Mouse (Mus musculus): ENCODE results near the gene Rexo1. TPM values are rescaled to one million over a fixed set of nuclear protein-coding genes. Genes with fewer than 3 reads are reported as not detected.

Gene Rexo1
- polyA plus RNA-seq (2017; shearing (Covaris generic)): 10 to 100 TPM; 49.1 to 59.0 TPM

DNA sequence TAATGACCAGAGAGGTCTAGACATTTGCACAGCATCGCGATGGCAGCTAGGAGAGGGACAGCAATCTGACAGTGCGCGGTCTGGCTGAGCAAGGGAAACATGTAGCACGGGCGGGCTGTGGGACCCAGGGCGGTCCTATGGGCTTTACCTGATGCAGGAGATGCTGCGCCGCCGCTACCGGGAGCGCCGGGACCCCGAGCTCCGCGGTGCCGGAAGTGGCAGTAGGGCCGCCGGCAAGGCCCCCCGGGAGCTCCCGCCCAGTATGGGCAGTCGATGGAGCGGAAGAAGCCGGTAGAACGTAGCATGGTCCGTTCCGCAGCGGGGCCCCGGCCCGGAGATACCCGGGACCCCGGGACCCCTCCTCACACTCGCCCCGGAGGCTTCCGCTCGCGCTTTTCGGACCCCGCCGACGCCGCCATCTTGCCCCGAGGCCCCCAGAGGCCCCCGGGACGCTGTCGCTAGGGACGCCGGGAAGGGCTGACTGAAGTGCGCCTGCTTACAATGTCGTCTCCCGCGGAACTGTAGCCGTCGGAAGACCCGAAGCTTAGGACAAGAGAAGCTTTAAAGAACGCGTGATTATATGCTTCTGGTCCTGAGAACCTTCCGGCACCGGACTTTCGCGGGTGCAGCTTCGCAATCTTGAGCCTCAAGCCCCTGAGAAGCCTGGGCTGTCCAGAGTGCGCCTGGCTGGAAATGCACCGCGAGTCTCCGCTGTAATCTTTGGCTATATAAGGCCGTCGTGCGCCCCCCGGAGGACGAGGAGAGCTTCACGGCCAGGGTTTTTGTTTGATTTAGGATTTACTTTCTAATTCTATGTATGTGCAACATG, at the start of gene Rexo1:
Rexo1 (minus strand) TSS at position 445 of the 829 bp plus-strand sequence.

DNA sequence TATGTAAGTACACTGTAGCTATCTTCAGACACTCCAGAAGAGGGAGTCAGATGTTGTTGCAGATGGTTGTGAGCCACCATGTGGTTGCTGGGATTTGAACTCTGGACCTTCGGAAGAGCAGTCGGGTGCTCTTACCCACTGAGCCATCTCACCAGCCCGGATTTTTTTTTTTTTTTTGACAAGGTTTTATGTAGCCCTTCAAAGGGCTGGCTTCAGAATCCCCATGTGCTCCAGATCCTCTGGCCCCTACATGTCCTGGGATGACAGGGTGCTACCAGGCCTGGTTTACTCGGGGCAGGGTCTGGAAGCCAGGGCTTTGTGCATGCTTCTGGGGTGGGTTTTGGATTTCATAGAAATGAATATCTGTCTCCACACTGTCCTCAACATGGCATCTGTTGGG, 44.4 kb upstream of the Rexo1 start, which contains the start of gene Gm49322:
Gm49322 (plus strand) TSS at position 301 of the 400 bp plus-strand sequence.

DNA sequence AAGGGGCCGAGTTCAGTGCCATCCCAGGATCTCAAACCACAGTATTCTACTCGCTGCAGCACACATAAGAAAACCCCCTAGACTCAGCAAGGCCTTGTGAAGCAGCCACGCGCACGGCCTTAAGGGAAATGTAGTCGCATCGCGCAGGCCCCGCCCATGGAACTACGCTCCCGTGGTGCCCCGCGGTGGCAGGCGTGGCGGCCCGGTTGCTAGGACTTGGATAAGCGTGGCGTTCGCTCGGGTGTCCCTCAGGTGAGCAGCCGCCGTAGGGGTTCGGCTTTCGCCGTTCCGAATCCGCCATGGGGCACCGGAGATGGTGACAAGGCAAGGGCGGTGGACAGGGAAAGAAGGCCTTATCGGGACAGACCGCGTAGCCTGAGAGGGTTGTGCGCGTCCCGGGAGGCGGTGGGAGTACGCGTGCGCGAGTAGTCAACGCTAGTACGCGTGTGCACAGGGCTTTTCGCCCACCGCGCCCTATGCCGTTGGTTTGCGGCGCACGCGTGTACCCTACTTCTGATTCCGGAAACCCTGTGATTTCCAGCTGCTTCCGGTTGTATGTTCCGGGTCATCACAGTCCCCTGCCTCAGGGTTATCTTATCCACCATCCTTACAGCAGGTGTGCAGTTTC, 41.5 kb upstream of the Rexo1 start, which contains the start of the genes Scamp4 and Adat3:
Scamp4 (plus strand) TSS at position 175 of the 628 bp plus-strand sequence.
Adat3 (plus strand) TSS at position 183 of the 628 bp plus-strand sequence.

DNA sequence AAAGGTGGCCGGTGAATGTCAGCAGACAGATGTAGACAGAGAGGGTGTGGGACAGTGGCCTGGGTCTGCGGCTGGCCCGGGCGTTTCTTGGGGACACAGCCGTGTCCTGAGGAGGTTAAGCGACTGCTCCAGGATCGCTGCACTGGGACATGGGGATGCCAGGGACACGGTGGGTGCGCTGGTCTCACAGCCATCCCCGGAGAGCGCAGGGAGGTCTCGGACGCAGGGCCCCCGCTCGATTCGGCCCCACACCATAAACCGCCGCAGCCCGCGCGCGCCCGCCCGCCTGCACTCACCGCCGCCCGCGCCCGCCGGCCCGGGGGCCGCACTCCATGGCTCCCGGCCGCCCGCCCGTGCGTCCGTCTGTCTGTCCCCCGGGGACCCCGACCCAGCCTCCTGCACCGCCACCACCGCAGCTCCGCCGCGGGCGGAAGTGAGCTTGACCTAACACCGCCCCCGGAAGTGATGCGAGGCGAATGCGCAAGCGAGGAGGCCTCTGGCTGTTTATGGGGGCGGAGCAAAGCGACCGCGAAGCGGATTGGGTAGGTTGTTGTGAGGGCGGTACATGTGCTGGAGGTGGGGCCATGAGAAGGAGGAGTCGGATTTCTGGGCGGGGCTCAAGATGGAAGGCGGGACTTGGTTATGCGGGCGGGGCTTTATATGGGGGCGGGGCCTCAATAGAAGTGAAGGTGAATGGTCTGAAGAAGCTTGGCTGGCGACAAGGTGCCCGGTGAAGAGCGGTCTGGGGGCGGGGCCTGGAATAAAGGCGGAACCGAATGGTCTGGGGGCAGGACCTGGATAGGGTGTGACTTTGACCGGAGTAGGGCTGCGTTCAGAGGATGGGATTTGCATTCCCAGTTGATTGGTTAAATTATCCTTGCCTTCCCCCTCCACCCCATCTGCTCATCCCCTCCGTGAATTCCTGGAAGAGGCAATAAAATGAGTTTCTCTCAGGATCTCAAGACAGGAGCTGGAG, 28.8 kb upstream of the Rexo1 start, which contains the start of gene Abhd17a:
Abhd17a (minus strand) TSS at position 463 of the 976 bp plus-strand sequence.

DNA sequence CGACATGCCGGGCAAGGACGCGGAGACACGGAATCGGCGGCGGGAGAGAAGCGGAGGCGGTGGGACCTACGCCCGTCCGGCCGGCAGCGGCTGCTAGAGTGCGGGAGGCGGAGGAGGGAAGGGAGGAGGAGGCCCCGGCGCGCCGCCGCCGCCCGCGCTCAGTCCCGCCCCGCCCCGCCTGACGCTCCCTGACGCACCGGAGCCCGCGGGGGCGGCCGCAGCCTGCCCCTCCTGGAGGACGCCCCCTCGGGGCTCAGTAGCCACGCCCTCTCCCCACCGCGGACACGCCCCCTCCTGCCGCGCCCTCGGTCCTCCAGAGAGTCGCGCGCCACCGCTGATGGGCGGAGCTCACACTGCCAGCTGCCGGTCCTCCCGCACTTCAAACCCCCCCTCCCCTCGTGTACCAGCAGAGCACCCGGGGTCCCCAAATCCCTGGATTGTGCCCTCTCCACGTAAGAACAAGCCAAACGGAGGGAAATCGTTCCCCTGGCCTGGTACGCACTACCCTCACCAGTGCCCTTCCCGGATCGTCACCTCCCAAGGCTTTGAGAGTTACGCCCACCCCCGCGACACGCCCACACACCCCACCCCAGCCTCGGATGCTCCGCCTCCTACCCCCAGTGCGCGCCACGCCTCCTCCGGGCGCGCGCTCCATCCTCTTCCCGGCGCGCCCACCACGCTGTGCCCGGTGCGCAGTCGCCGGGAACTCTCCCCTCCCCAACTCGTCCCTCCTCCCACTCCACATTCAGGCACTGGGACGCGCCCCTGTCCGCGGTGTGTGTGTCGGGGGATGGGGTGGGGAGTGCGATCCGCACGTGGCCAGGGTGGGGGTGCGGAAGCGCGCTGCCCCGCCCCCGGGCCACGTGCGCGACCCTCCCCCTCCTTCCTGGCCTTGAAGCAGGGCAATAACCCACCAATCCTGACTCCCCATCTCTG, 16.1 kb upstream of the Rexo1 start, which contains the start of gene Klf16:
Klf16 (minus strand) TSS at position 127 of the 936 bp plus-strand sequence.

DNA sequence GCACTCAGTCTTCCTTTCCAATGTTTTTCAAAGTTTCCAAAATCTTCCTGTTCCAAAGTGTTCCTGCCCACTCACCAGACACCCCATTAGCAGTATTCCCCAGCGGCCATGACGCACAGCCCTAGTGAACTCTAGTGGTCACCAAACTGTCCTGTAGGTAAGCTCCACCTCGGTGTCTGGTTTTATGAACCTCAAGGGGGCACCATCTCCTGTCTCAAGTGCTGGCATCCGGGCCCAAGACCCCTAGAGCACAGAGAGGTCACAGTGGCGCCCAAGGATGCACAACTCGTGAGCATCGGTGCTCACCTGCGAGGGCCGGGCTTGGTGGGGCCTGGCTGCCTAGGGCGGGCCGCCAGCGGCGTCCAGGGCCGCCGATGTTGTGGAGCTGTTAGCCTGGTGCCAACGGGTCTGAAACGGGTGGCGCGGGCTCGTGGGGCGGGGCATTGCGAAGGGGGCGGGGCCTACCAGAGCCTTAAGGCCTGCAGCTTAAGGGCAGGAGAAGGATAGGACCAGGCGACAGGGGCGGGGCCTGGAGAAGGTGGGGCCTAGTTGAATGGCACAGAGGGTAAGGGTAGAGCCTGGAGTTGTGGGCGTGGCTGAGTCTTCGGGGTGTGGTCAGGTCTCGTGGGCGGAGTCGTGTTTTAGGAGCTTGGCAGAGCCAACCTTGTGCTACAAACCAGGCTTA, 22.5 kb downstream of the Rexo1 start, which contains the start of gene Atp8b3:
Atp8b3 (minus strand) TSS at position 415 of the 685 bp plus-strand sequence.

DNA sequence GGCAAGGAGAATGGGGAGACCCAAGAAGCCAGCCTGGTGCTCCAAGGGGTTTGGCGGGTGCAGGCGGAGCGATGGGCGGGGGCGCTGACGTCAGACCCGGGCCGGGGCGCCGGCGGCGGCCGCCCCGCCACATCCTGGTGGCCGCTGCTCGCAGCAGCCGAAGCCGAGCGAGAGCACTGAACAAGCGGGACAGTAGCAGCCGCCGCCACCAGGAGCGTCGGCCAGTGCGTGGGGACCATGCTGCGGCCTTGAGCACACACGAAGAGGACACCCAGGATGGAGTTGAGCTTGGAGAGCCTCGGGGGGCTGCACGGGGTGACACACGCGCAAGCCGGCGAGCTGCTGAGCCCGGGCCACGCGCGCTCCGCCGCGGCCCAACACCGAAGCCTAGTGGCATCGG, 66.6 kb downstream of the Rexo1 start, which contains the start of gene Onecut3:
Onecut3 (plus strand) TSS at position 104 of the 400 bp plus-strand sequence.

Other genes starting within 250 kb of the Rexo1 start
- gene 2310011J03Rik, start 241.0 kb downstream of the Rexo1 start, polyA plus RNA-seq (2017; shearing (Covaris generic)): 10 to 100 TPM; 67.3 to 70.0 TPM
- gene Pcsk4, start 232.1 kb downstream of the Rexo1 start, polyA plus RNA-seq (2017; shearing (Covaris generic)): 10 to 100 TPM; 20.4 to 20.8 TPM
- gene Reep6, start 231.6 kb downstream of the Rexo1 start, polyA plus RNA-seq (2017; shearing (Covaris generic)): 1 to 10 TPM in 1 of 2 experiments, under 1 TPM in 1; 0.18 to 1.7 TPM
- gene Adamtsl5, start 213.1 kb downstream of the Rexo1 start, polyA plus RNA-seq (2017; shearing (Covaris generic)): under 1 TPM; 0.46 to 0.95 TPM
- gene Plk5, start 205.1 kb downstream of the Rexo1 start, polyA plus RNA-seq (2017; shearing (Covaris generic)): not detected
- gene Mex3d, start 173.9 kb downstream of the Rexo1 start, polyA plus RNA-seq (2017; shearing (Covaris generic)): 1 to 10 TPM; 6.6 to 7.5 TPM
- 100 to 1,000 TPM; 174 to 191 TPM for gene Mbd3, start 162.0 kb downstream of the Rexo1 start, polyA plus RNA-seq (2017; shearing (Covaris generic))
- 100 to 1,000 TPM; 185 to 241 TPM for gene Uqcr11, start 154.7 kb downstream of the Rexo1 start, polyA plus RNA-seq (2017; shearing (Covaris generic))
- gene Tcf3, start 127.9 kb downstream of the Rexo1 start, polyA plus RNA-seq (2017; shearing (Covaris generic)): 100 to 1,000 TPM; 105 to 121 TPM
- gene Onecut3, start 66.7 kb downstream of the Rexo1 start, polyA plus RNA-seq (2017; shearing (Covaris generic)): under 1 TPM; 0.05 to 0.23 TPM
- under 1 TPM; 0.06 to 0.73 TPM for gene Atp8b3, start 22.4 kb downstream of the Rexo1 start, polyA plus RNA-seq (2017; shearing (Covaris generic))
- gene Klf16, start 15.8 kb upstream of the Rexo1 start, polyA plus RNA-seq (2017; shearing (Covaris generic)): 10 to 100 TPM in 1 of 2 experiments, 1 to 10 TPM in 1; 9.0 to 14.4 TPM
- 100 to 1,000 TPM; 142 to 155 TPM for gene Abhd17a, start 28.8 kb upstream of the Rexo1 start, polyA plus RNA-seq (2017; shearing (Covaris generic))
- 100 to 1,000 TPM; 108 to 122 TPM for gene Scamp4, start 41.3 kb upstream of the Rexo1 start, polyA plus RNA-seq (2017; shearing (Covaris generic))
- gene Adat3, start 41.3 kb upstream of the Rexo1 start, polyA plus RNA-seq (2017; shearing (Covaris generic)): 1 to 10 TPM; 5.9 to 9.2 TPM
- 10 to 100 TPM in 1 of 2 experiments, 1 to 10 TPM in 1; 7.1 to 12.4 TPM for gene Gm49322, start 44.5 kb upstream of the Rexo1 start, polyA plus RNA-seq (2017; shearing (Covaris generic))
- gene Csnk1g2, start 61.3 kb upstream of the Rexo1 start, polyA plus RNA-seq (2017; shearing (Covaris generic)): 100 to 1,000 TPM; 291 to 363 TPM
- 10 to 100 TPM; 31.9 to 36.5 TPM for gene Btbd2, start 95.5 kb upstream of the Rexo1 start, polyA plus RNA-seq (2017; shearing (Covaris generic))
- 100 to 1,000 TPM; 166 to 167 TPM for gene Mknk2, start 116.6 kb upstream of the Rexo1 start, polyA plus RNA-seq (2017; shearing (Covaris generic))
- 100 to 1,000 TPM; 283 to 285 TPM for gene Mob3a, start 140.4 kb upstream of the Rexo1 start, polyA plus RNA-seq (2017; shearing (Covaris generic))
- gene Izumo4, start 140.6 kb upstream of the Rexo1 start, polyA plus RNA-seq (2017; shearing (Covaris generic)): 100 to 1,000 TPM; 131 to 176 TPM
- gene Ap3d1, start 180.7 kb upstream of the Rexo1 start, polyA plus RNA-seq (2017; shearing (Covaris generic)): 10 to 100 TPM; 72.7 to 75.1 TPM
- 10 to 100 TPM; 14.5 to 16.0 TPM for gene Dot1l, start 193.6 kb upstream of the Rexo1 start, polyA plus RNA-seq (2017; shearing (Covaris generic))
- 10 to 100 TPM; 70.1 to 83.3 TPM for gene Sf3a2, start 236.6 kb upstream of the Rexo1 start, polyA plus RNA-seq (2017; shearing (Covaris generic))
- gene Plekhj1, start 237.1 kb upstream of the Rexo1 start, polyA plus RNA-seq (2017; shearing (Covaris generic)): 100 to 1,000 TPM; 257 to 326 TPM
- under 1 TPM in 1 of 2 experiments, not detected in 1; 0.33 TPM for gene Amh, start 243.7 kb upstream of the Rexo1 start, polyA plus RNA-seq (2017; shearing (Covaris generic))

Measured in inflammation-experienced regulatory T-cells (primary cell).